Mouse (Mus musculus): ENCODE results near the gene Itfg2. TPM values are rescaled to one million over a fixed set of nuclear protein-coding genes. Genes with fewer than 3 reads are reported as not detected.
"Not testable (repeated sequence)": the region's sequence is repeated elsewhere in the genome, so short reads cannot be mapped to it uniquely, and the experiment has no call there.

Itfg2 gene
- total RNA-seq, 2 experiments from 2014 or later = 15.3 to 19.5 TPM

DNA sequence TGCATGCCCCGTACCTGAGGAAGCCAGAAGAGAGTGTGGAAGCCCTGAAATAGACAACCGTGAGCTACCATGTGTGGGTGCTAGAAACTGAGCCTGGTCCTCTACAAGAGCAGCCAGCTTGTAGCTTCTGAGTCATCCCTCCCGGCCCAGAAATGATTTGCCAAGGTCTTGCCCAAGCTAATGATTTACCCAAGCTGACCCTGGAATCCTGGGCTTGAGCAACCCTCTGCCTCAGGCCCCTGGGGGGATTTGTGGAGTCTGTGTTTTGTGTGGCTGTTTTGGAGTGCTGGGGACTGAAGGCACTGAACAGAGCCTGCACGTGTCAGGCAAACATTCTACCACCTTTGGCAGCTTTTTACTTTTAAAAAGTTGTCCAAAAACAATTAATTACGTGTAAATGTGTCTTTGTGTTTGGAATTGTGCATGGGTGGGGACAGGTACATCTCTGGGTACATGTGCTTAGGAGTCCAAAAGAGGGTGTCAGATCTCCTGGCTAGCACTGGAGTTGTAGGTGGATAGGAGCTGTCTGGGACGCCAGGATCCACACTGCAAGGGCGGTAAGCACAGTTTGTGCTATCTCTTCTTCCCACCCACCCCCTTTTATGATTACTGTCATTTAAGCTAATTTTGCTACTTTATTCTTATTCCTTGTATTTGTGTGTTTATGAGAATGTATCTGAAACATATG, 27.0 kb downstream of the Itfg2 start:
- no peak for DNase-seq
- intact Hi-C loops (cut with DNase I) = no loop called here

DNA sequence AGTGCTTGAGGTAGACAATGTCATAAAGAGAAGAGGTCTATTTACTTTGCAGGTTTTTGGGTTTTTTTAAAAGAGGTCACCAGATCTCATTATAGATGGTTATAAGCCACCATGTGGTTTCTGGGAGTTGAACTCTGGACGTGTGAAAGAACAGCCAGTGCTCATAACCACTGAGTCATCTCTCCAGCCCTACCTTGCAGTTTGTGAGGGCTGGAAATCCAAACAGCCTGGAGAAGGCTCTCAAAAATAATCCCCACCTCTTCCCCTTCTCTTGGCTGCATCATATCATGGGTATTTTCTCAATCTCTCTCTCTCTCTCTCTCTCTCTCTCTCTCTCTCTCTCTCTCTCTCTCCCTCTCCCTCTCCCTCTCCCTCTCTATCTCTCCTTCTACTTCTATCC, 34.0 kb downstream of the Itfg2 start:
- intact Hi-C loops (cut with DNase I) = no loop called here
- DNase-seq = no peak

DNA sequence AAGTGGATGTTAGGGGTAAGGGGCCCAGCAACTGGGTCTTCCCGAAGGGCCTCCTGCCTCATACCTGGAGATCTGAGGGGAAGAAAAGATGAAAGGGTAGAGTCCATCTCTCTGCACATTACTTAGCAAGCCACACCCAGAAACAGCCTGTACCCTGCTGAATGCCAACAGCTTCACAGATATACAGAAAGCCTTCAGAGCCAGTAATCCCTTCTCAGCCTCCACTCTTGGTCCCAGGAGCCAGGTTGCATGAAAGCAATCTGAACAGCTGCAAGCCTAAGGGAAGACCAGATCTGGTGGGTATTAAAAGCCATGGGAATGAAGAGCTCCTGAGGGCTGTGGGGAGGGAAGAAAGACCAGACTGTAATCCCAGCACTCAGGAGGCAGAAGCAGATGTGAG, 35.5 kb downstream of the Itfg2 start:
- DNase-seq = no peak
- intact Hi-C loops (cut with DNase I) = no loop called here

DNA sequence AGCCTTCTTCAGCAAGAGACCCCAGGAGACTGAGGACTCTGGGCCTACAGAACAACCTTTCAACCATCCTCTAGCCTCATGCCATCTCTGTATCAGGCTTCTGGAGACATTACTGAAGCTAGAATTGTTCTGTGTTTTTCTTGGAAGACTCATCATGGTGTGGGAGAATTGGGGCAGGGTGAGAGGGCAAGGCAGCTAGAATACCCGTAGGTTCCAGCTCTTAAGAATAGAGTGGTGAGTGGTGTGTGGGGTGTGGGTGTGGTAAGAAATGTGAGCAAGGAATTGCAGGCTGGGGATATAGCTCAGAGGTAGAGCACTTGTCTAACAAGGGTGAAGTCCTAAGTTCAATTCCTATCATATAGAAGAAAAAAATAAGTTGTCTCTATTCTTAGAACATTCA, 39.7 kb downstream of the Itfg2 start:
- intact Hi-C loops (cut with DNase I) = no loop called here
- DNase-seq = no peak

DNA sequence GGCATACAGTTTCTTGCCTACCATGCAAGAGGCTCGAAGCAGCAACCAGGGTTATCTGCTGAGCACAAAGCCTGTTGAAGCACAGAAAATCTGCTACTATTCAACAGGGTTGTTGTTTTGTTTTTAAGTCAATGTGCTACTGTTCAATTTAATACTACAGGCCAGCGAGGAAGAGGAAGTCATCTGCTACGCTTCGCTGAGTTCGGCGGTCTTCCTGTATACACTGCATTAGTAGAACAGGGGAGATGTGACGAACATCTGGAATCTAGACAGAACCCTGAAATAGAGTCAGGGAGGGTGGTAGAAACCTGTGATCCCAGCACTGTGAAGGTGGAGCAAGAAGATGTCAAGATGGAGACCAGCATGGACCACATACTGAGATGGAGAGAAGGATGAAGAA, 41.0 kb downstream of the Itfg2 start:
- intact Hi-C loops (cut with DNase I) = no loop called here

DNA sequence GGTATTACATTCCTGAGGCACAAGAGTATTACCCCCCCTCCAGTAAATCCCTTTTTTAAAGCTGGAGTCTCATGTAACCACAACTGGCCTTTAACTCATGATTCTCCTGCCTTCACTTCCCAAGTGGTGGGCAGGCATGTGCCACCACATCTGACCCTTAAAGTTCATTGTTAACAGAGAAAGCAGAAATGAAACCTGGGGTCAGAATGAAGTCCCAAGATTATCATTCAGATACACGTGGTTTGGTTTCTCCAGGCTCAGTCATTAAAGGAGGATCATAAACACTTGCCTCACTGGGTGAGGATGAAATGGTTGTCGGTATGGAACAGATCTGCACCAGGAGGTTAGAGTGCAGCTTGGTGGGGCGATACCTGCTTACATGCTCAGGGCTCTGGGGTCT, 43.5 kb downstream of the Itfg2 start:
- intact Hi-C loops (cut with DNase I) = no loop called here
- DNase-seq = no peak

More for the DNA sequence above, 41.0 kb downstream of the Itfg2 start:
- DNase-seq = no peak

DNA sequence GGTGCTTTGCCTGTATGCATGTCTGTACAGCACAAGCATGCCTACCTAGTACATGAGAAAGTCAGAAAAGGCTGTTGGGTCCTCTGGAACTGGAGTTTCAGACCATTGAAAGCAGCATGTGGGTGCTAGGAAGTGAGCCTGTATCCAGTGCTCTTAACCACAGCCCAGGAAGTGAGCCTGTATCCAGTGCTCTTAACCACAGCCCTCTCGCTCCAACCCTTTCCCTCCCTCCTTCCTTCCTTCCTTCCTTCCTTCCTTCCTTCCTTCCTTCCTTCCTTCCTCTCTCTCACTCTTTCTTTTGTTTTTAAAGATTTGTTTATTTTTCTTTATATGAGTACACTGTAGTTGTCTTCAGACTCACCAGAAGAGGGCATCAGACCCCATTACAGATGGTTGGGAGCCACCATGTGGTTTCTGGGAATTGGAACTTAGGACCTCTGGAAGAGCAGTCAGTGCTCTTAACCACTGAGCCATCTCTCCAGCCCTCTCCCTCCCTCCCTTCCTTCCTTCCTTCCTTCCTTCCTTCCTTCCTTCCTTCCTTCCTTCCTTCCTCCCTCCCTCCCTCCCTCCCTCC, 44.0 kb downstream of the Itfg2 start:
- intact Hi-C loops (cut with DNase I); DNase-seq: not testable (repeated sequence)

DNA sequence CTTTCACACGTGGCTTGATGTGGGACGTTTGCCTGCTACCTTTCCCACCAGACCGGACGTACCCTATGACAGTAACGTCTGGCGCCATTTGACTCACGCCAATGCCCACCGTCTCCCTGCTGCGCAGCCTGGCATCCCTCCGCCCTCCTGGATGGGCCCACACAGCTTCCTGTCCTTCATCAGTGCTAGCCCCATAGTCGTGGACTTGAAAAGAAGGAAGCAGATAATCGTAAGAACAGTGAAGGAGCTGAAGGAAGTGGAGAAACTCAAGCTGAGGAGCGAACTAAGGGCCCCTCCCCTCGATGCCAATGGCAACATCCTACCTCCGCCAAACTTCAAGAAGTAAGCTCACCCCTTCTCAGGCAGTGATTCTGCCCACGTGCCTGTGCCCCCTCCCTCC, 45.1 kb downstream of the Itfg2 start:
- DNase-seq = no peak
- intact Hi-C loops (cut with DNase I) = loop anchor here (5.0 kb wide), 1 partner anchor 33 kb away; no protein-coding TSS in a partner anchor

DNA sequence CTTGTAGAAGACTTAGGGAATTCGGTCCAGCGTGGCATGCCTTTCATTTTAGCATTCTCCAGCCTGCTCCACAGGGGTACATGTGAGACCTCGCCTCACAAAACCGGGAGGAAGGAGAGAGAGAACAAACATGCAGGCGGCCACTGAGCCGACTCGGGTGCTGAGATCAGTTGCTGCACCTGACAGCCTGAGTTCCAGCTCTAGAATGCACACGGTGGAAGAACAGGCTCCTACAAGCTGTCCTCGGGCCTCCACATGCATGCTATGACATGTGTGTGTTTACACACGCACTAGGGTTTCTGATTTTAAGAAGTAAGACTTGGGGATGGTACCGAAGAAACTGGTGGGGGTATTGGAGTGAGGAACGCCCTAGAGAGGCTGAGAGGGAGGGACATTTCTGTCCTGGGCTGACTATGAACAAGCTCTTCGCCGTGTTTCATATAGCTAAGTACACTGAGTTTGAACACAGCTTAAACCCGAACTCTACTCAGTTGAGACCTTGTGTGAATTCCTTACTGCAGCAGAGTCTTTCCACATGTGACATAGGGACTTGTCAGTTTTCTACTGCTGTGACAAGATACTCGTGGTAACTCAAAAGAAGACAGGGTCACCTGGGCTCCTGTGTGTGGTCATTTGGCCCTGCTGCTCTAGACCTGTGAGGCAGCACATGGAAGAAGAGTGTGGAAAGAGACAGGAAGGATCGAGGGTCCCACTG, 48.2 kb downstream of the Itfg2 start:
- intact Hi-C loops (cut with DNase I) = loop anchor here (5.0 kb wide), 1 partner anchor 36 kb away; no protein-coding TSS in a partner anchor

DNA sequence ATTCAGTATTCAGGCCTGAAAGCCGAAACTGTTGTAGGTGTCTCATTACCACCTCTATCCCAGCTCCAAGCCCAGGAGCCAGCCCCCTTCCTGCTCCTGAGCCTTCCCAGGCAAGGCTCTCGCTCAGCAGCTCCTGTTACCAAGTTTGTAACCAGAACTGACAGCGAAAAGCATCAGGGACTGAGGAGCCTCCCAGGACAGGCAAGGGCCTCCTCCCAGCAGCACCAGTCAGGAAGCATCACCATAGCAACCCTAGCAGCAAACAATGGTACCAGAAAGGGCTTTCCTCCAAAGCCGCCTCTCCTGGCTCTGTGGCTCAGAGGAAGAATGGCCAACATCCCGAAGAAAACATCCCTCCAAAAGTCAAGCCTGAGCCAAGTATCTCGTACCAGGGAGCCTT, 49.5 kb downstream of the Itfg2 start, which contains the start of the genes Tex52 and Gm44596:
Gene Tex52 (plus strand): TSS at position 265 of the 400 bp plus-strand sequence.
Gene Gm44596 (plus strand): TSS at position 312 of the 400 bp plus-strand sequence.
- intact Hi-C loops (cut with DNase I) = loop anchor here (5.0 kb wide), 1 partner anchor 37 kb away; no protein-coding TSS in a partner anchor
- no peak for DNase-seq

More for the DNA sequence above, 48.2 kb downstream of the Itfg2 start:
- DNase-seq = no peak

DNA sequence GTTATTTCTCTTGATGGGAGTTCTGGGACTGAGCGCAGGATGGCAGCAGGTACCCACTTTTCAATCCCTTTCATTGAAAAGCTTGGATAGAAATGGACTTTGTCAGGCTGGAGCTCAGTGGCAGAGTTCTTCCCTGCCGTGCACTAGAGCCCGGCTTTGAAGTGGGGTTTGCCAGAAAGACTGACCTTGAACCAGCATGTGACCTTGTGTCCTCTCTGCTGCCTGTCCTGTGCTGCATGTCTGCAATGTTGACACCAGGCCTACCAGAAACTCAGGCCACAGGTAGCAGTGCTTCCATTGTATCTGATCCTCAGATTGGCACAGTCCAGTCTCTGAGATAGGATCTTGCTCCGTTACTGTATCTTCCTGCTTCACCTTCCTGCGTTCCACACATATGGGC, 54.7 kb downstream of the Itfg2 start:
- no peak for DNase-seq
- intact Hi-C loops (cut with DNase I) = no loop called here

DNA sequence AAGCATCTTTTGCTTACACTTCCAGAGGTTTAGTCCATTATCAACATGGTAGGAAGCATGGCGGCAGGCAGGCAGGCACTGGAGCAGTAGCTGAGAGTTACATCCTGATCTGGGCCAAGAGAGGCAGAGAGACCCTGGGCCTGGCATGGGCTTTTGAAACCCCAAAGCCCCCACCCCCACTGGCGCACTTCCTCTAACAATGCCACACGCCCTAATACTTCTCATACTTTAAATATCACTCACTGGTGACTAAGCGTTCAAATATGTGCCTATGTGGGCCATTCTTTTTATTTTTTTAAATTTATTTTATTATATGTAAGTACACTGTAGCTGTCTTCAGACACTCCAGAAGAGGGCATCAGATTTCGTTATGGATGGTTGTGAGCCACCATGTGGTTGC, 58.3 kb downstream of the Itfg2 start:
- DNase-seq = no peak
- intact Hi-C loops (cut with DNase I) = no loop called here

DNA sequence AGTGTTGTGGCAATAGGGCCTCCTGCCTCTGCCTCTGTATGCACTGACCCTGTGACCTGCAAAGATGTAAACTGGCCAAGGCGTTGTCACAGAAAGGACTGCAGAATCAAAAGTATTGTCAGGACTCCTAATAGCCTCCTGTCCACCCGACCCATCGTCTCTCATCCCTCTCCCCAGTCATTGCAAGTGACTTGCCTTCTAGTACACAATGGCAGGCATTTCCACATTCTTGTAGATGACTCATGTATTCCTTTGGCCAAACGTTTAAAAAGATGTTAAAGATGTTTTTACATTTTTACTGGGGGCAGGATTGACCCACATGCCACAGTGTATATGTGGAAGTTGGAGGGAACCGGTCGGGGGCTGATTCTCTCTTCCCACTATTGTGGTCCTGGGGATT, 60.0 kb downstream of the Itfg2 start:
- no peak for DNase-seq
- intact Hi-C loops (cut with DNase I) = no loop called here

DNA sequence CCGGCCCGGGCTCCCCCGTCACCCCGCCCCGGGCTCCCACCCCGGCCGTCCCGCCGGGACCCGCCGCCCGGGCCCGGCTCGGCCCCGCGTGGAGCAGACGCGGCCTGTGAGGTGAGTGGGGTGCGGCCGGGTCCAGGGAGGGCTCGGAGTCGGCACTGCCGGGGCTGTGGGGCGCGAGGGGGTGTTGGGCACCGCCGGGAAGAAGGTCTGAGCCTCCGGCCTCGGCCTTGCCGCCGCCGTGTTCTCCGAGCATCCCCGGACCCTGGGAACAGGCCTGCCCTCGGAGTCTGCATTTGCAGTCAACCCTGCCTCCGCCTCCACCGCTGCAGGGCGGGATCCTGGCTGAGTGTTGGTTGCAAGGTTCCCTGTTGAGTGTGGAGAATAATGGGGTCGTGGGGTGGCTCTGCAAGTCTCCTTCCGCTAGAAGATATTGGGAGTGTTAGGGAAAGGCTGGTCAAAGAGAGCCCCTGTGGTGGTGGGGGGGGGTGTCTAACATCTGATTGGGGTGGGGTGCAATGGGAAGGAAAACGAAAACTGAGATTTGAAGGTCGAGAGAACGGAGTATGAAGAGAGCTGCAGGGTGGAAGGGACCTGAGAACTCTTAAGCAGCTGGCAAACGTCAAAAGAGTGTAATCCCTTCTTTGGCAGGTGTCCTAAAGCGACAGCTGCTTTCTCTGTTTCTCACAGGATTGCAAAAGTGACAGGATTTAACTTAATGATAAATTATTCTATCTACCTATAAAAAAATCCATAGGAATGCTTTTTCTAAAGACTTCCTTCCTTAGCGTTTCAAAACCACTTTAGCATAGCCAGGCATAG, 61.5 kb downstream of the Itfg2 start:
- no peak for DNase-seq
- intact Hi-C loops (cut with DNase I) = no loop called here

DNA sequence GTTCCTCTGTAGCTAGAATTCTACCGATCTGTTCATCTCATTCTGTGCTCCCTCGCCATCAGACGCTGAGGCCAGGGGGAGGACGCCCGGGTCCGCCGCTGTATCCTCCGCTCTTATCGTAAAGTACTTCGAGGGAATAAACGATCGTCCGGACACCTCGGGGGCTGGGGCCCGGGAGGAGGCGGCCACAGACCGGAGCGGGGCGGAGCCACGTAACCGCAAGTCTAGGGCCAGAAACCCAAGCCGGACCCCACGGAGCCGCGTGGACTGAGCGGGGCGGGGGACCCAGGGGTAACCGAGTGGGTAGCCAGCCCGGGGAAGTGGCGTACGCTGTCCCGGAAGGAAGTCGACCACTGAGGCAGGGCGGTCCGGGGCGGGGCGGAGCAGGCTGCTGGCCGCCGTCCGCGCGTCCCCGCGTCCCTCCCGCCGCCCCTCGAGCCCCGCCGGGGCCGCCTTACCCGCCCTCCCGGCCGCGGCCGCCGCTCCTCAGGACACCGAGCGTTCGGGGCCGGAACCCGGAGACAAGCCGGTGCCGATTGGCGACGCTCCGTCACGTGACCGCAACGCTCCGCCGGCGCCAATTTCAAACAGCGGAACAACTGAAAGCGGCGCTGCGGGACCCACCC, 62.2 kb downstream of the Itfg2 start, which contains the start of the genes Rhno1 and Foxm1:
Gene Rhno1 (minus strand): TSS at position 531 of the 626 bp plus-strand sequence.
Gene Foxm1 (plus strand): TSS at position 587 of the 626 bp plus-strand sequence.
- peak; percentile 78 to 80 for DNase-seq
- intact Hi-C loops (cut with DNase I) = no loop called here

DNA sequence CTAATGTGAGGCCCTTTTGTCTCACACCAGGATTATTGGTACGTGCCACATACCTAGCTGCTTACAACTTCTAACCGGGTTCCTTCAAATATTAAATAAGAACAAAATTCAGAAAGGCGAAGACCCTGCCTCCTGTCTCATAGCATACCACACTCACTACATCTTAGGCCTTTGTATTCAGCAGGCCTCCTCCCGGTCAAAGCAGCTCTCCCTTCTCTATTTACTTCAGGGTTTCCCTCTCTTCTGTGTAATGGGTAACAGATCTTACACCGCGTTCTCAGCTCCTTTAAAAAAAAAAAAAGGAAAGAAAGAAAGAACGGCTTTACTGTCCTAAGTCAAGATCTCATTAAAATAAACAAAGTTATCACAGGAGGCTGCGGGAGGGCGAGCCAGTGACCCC, 62.8 kb downstream of the Itfg2 start:
- intact Hi-C loops (cut with DNase I) = no loop called here

More for the DNA sequence above, 62.8 kb downstream of the Itfg2 start:
- DNase-seq = no peak
